Mouse (Mus musculus): ENCODE results near the gene Spire2.

GRCm38 (mm10) chr8:123401936-123402335, 69.4 kb downstream of the Spire2 start:
- TF ChIP-seq CTCF (IDR thresholded peaks at IDR 0.05; ENCODE audit: borderline replicate concordance, extremely low read depth, insufficient read depth, insufficient read length) = no peak
- TF ChIP-seq POLR2A (IDR thresholded peaks at IDR 0.05; ENCODE audit: borderline replicate concordance, extremely low read depth, insufficient read depth, insufficient read length, poor library complexity, severe bottlenecking) = no peak

Data from brain, embryonic 14.5 days (tissue).